Mouse (Mus musculus): ENCODE measurements around the gene Cmip.

Cmip gene

DNA sequence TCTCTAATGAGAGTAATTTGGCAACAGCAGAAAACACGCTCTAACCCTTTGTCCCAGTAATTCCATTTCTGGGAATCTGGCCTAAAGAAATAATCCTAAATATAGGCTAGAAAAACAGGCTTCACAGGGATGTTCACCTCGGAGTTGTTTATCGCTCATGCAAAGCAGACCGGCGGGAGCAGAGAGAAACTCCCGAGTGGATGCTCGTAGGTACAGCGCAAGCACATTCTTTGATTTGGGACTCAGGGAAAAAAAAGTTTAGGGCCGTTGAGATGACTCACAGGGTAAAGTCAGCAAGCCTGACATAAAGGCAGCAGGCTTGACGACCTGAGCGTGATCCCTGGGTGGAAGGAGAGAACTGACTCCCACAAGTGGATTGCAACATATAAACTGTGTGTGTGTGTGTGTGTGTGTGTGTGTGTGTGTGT, 116.2 kb downstream of the Cmip start:
- no peak for DNase-seq (ENCODE audit: low read depth, low spot score)

DNA sequence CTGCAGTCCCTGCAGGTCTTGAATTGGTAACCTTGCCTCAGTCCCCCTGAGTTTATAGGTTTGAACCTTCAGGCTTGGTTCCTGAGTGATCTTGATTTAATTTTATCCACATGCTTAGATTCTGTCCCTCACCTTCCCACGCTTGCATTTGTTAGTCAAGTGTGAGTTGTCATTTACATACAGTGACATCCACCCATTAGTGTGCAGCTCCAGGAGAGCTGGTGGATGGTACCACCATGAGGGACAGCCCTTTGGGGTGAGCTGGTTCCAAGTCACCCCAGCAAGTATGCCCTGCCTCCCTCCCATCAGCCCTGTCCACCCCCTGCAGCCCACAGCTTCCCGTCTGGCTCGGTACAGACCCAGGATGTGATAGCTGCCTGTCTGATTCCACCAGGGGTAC, 117.2 kb downstream of the Cmip start:
- DNase-seq (ENCODE audit: low read depth, low spot score), result no peak

DNA sequence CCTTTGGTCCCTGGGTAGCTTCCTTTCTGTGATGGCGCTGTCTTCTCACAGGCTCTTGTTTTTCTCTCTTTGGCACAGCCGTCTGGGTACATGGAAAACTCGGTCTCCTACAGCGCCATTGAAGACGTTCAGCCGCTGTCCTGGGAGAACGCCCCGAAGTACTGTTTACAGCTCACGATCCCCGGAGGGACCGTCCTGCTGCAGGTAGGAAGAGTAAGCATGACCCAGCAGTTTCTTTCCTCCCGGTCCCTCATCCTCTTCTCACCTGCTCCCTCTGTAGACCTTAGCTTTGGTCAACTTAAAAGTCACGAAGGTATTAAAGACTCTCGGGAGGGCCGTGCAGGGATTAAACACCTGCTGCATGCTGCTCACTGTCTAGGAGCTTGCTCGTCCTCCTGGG, 120.1 kb downstream of the Cmip start:
- no peak for DNase-seq (ENCODE audit: low read depth, low spot score)

- no peak for DNase-seq (ENCODE audit: low read depth, low spot score)
Measured at GRCm38 (mm10) chr8:117378625-117379024, 121.8 kb downstream of the Cmip start.

- no peak for DNase-seq (ENCODE audit: low read depth, low spot score)
Measured at GRCm38 (mm10) chr8:117379131-117379530, 122.3 kb downstream of the Cmip start.

- DNase-seq (ENCODE audit: low read depth, low spot score), result no peak
Measured at GRCm38 (mm10) chr8:117380796-117381195, 123.9 kb downstream of the Cmip start.

DNA sequence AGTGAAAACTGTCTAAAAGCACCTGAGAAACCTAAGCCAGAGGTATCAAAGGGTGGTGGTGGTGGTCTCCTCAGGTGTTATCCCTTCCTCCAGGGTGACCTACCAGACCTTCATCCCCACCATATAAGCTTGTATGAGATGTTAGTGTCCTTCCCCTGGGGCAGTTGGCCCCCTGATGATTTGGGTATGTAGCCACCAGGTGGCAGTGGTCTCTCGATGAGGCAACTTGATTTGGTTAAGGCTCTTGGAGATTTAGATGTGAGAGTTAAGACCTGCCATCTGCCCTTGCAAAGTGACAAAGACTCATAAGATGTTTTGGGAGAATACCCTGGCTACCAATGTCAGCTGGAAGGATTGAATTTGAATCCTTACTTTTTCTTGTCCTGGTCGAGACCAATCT, 129.3 kb downstream of the Cmip start:
- DNase-seq (ENCODE audit: low read depth, low spot score), result no peak

DNA sequence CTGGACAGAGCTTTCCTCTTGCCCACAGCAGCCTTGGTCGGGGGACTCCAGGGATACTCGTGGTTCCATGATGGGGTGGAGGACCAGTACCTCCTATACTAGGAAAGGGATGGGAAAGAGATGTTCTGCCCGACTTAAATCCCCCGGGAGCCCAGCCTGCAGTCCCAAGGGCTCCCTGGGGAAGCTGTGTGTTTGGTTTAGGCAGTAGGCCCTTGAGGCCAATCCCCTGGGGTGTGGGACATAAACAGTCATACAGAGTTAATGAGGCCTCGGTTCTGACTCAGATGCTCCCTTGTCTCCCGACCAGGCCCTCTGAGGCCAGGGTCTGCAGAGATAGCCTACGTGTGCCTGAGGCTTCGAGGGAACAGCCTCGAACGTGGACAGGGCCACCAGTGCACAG, 130.8 kb downstream of the Cmip start:
- DNase-seq (ENCODE audit: low read depth, low spot score), result no peak

DNA sequence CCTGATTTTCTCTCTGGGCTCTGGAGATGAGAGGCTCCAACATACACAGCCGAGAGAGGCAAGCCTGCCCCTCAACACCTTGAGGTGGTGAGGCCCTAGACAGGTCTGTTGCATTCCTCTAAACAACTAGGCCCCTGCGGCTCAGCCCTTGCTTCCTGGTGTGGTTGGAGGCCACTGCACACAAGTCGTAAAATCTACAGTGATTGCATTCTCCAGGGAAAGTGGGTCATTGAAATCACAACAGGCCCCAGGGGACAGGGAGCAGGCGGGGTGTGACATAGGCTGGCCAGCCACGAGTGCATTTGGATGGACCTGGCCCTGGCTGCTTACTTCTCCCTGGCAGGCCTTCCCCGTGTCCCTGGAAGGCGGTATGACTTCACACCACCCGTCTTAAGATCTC, 131.5 kb downstream of the Cmip start:
- DNase-seq (ENCODE audit: low read depth, low spot score), result no peak

DNA sequence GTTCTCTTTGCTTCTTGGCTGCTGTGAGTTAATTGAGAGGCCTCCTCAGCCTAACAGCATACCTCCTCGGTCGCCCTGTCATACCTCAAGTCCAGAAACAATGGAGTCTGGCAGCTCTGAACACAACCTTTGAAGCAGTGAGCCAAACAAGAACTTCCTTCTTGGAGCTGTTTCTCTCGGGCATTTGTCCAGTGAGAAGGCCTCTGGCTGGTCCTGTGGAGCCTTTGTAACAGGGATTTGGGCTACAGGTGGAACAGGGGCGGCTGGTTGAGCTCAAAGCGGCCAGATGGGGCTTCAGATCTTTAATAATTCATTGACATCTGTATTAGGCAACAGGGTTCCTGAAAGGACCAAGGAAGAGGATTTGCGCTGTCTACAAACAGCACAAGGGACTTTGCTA, 137.0 kb downstream of the Cmip start:
- DNase-seq (ENCODE audit: low read depth, low spot score), result no peak

DNA sequence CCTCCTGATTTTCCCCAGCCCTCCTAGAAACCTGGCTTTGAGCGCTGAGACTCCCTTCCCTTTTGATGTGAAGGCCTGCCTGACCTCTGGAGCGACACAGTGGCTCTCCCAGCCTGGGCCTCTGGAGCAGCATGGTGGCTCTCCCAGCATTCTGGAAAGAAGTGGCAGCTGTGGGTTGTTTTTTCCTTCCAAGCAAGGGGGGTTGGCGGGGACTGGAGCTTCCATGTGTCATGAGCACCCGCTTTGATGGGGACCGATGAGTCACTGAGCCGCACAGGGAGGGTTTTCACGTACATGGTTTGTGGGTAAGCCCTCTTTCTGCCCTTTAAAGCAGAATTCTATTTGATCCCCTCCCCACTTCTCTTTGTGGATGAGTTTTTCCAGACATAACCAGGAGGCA, 138.2 kb downstream of the Cmip start:
- no peak for DNase-seq (ENCODE audit: low read depth, low spot score)

GRCm38 (mm10) chr8:117396884-117397283, 140.0 kb downstream of the Cmip start:
- DNase-seq (ENCODE audit: low read depth, low spot score), result no peak

- no peak for DNase-seq (ENCODE audit: low read depth, low spot score)
Measured at GRCm38 (mm10) chr8:117397751-117398150, 140.9 kb downstream of the Cmip start.

DNA sequence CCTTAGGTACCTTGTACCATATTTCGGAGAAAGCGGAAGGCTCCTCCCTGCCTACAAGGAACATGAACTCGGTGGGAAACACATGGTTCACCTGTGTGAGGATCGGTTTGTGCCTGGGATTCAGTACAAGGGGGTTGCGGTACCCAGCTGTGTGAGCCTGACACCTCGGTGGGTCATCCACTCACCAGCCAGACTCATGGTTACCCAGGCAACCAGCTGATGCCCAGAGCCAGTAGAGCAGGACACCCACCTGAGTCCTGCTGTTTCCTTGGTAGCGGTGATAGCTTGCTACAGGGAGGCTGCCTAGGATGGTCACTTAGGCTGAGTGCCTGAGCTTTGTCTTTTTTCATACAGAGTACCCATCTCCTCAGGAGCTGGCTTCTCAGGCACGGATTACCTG, 142.4 kb downstream of the Cmip start:
- DNase-seq (ENCODE audit: low read depth, low spot score), result no peak

- DNase-seq (ENCODE audit: low read depth, low spot score), result no peak
Measured at GRCm38 (mm10) chr8:117400820-117401219, 144.0 kb downstream of the Cmip start.

- no peak for DNase-seq (ENCODE audit: low read depth, low spot score)
Measured at GRCm38 (mm10) chr8:117401880-117402279, 145.0 kb downstream of the Cmip start.

- peak; percentile 61 for DNase-seq (ENCODE audit: low read depth, low spot score)
Measured at GRCm38 (mm10) chr8:117402911-117403704, 146.2 kb downstream of the Cmip start.

GRCm38 (mm10) chr8:117403705-117404476, 147.0 kb downstream of the Cmip start:
- peak; percentile 25 for DNase-seq (ENCODE audit: low read depth, low spot score)

- DNase-seq (ENCODE audit: low read depth, low spot score), result no peak
Measured at GRCm38 (mm10) chr8:117406081-117406480, 149.2 kb downstream of the Cmip start.

- no peak for DNase-seq (ENCODE audit: low read depth, low spot score)
Measured at GRCm38 (mm10) chr8:117408634-117409033, 151.8 kb downstream of the Cmip start.

GRCm38 (mm10) chr8:117409056-117409455, 152.2 kb downstream of the Cmip start:
- DNase-seq (ENCODE audit: low read depth, low spot score), result no peak

- no peak for DNase-seq (ENCODE audit: low read depth, low spot score)
Measured at GRCm38 (mm10) chr8:117410391-117410790, 153.5 kb downstream of the Cmip start.

DNA sequence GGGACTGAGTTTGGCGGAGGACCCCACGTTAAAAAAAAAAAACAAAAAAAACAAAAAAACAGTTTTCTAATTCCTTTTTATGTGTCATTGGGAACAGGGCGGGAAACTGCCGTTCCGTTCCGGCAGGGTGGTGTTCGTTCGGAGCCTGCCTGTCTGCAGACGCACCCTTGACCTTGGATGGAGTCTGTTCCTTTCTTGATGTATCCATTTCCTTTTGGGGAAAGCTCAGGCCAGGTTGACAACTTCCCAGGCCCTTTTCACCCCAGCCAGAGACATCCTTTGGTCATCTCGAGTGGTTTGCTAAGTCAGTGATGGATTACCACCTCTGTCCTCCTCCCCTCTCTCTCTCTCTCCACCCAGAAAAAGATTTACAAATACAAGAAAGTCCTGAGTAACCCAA, 154.0 kb downstream of the Cmip start:
- no peak for DNase-seq (ENCODE audit: low read depth, low spot score)
